Mouse (Mus musculus): ENCODE measurements at regions not wholly inside any gene's neighbourhood (a gene's known extent, or its start where the extent isn't known, plus 50 kb on each side); places are given as distances from the start of the nearest gene placed in this dataset.

- DNase-seq (ENCODE audit: low read depth, low spot score): no peak
Observed at GRCm38 (mm10) chr2:3940786-3941185, 76.7 kb upstream of the Frmd4a start.

DNA sequence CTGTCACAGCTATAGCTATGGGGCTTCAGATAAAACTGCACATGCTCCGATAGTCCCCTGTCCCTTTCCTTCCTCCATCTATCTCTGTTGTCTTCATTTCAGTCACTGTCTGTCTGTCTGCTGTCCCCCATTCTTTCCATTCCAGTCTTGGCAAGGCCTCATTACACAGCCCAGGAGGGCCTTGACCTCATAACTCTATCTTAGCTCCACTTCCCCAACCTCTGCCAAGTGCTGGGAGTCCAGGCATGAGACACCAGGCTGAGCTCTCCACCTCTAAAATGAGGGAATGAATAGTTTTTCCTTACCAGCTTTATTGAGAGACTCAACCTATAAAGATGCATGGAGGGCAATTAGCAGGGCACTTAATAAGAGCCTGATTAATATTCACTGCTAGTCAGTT is 76.0 kb upstream of the Frmd4a start:
- no peak for DNase-seq (ENCODE audit: low read depth, low spot score)

DNA sequence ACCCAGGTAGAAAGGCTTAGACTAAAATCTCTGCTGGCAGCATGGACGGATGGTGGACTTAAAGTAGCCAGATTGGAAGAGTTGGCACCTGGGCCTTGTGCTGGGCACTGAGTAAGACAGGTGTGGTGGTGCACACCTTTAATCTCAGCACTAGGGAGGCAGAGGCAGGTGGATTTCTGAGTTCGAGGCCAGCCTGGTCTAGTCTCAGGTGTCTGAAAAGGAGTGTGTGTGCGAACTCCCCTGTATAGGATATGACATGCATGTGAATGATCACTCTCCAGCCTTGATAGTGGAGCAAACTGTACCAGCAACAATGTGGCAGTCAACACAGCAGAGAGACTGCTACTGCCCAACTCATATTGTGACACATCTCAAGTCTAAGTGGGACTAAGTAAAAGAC is 70.1 kb upstream of the Frmd4a start:
- DNase-seq (ENCODE audit: low read depth, low spot score): no peak

DNA sequence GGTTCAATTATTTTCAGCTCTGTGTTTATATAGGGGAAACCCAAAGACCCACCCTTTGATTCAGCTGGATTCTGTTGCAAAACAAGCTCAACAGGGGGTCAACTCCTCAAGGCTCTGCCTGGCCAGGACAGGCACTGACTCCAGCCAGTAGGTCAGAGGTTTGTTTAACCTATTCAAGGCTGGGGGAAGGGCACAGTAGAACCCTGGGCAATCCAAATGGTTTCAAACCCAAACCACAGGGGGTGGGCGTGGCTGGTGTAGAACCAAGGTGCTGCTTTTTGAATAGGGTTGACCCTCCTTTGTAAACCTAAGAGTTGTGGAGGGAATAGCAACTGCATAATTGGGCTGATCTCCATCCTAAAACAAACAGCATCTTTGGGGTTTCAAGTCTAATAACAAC is 69.2 kb upstream of the Frmd4a start:
- no peak for DNase-seq (ENCODE audit: low read depth, low spot score)

GRCm38 (mm10) chr2:3957491-3957890 is 60.0 kb upstream of the Frmd4a start:
- no peak for DNase-seq (ENCODE audit: low read depth, low spot score)

- peak; percentile 82 for DNase-seq (ENCODE audit: low read depth, low spot score)
Observed at GRCm38 (mm10) chr2:3958065-3958641, 59.4 kb upstream of the Frmd4a start.

- no peak for DNase-seq (ENCODE audit: low read depth, low spot score)
Observed at GRCm38 (mm10) chr2:3958711-3959110, 58.8 kb upstream of the Frmd4a start.

- DNase-seq (ENCODE audit: low read depth, low spot score): no peak
Observed at GRCm38 (mm10) chr2:3959181-3959580, 58.3 kb upstream of the Frmd4a start.

DNA sequence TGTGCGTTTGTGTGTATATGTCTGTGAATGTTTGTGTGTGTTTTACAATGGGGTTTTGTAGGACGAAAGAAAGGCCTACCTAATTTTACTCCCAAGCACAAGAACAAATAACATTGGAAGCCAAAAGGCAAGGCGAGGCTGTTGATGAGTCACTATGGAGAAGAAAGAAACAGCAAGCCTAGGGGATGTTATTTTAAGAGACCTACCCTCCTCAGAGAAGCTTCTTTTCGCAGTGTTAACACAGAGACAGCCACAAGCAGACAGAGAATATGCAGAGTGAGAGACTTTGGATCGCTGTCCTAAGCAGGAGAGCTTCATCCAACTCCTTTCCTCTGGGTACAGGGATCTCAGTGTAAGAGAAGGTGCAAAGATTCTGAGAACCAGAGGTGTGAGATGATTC is 57.3 kb upstream of the Frmd4a start:
- DNase-seq (ENCODE audit: low read depth, low spot score): peak; percentile 53

DNA sequence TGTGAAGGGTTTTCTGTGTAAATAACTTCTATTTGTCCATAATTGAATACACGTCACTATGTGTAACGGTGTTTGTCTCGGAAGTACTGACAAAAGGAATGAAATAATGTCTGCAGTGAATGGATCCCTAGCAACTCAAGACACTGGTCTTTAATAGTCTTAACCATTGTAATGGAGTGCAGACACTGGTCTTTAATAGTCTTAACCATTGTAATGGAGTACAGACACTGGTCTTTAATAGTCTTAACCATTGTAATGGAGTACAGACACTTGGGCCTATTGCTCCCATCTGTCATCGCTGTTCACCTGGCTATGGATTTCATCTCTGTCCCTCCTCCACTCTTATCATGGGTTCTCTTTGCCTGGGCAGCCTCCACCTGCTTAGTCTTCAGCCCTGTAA is 53.2 kb upstream of the Frmd4a start:
- no peak for DNase-seq (ENCODE audit: low read depth, low spot score)

All from telencephalon, adult 2 months (tissue).